ENCODE assay signal across 21 mouse cellular contexts in genomic region chr5:131803609-131804008, GRCm38 (mm10).
DNase-seq lines count a peak whose midpoint lies in the region; ATAC-seq and TF ChIP-seq lines count a peak whose summit lies in the region.
"Had no signal": no experiment of that assay in that cellular context is flagged by ENCODE, and none has a peak within 500 bp of the region (broad histone marks: within the 10 kb centered on the region; RNA-seq: fewer than 3 reads in every experiment).

No protein-coding gene starts in this region.

- peaks cover 45% of the 10 kb centered on the region for H3K4me1 ChIP-seq in forebrain, embryonic 16.5 days (replicated peaks; ENCODE audit: control insufficient read depth, insufficient read depth, low read length)
- peaks cover 32% of the 10 kb centered on the region for H3K4me1 ChIP-seq in forebrain, embryonic 12.5 days
- peaks cover 62% of the 10 kb centered on the region for H3K4me1 ChIP-seq in hindbrain, embryonic 13.5 days (replicated peaks)
- H3K4me1 ChIP-seq in hindbrain, postnatal 0 days (ENCODE audit: insufficient read depth, low read length), result peaks cover 14% of the 10 kb centered on the region; the same call in 1 of the 2 replicates
- no peaks in the 10 kb centered on the region; the same call in 1 of the 2 replicates for H3K4me1 ChIP-seq in lung, adult 2 months (ENCODE audit: control insufficient read depth, insufficient read depth, low read length)

- no peaks in the 10 kb centered on the region for H3K27me3 ChIP-seq in forebrain, embryonic 16.5 days (replicated peaks; ENCODE audit: control insufficient read depth, insufficient read depth, low read length)
- H3K27me3 ChIP-seq in forebrain, embryonic 12.5 days, result no peaks in the 10 kb centered on the region; the same call in 1 of the 2 replicates
- no peaks in the 10 kb centered on the region for H3K27me3 ChIP-seq in hindbrain, embryonic 13.5 days
- H3K27me3 ChIP-seq in hindbrain, postnatal 0 days (ENCODE audit: insufficient read depth, low read length), result no peaks in the 10 kb centered on the region
- H3K27me3 ChIP-seq: hindbrain, embryonic 12.5 days; limb, embryonic 15.5 days had no signal

- no peak for ATAC-seq in forebrain, embryonic 16.5 days
- no peak for ATAC-seq in forebrain, embryonic 12.5 days (ENCODE audit: low FRiP score)
- ATAC-seq in hindbrain, embryonic 13.5 days (ENCODE audit: low FRiP score), result no peak
- no peak for ATAC-seq in hindbrain, postnatal 0 days

- peak overlapping the region; percentile 51; the same call in 1 of the 2 replicates for H3K27ac ChIP-seq in forebrain, embryonic 16.5 days (ENCODE audit: low read length)
- no peak overlapping the region for H3K27ac ChIP-seq in forebrain, embryonic 12.5 days
- H3K27ac ChIP-seq in hindbrain, embryonic 13.5 days, result 0 out of 2 replicates have a peak overlapping the region, but pooled peaks have one; percentile 74
- no peak overlapping the region for H3K27ac ChIP-seq in hindbrain, postnatal 0 days
- H3K27ac ChIP-seq: kidney, postnatal 0 days; limb, embryonic 15.5 days; liver, embryonic 14.5 days; midbrain, embryonic 10.5 days had no signal

- no peak overlapping the region for H3K4me3 ChIP-seq in forebrain, embryonic 16.5 days (replicated peaks; ENCODE audit: low read length)
- H3K4me3 ChIP-seq in forebrain, embryonic 12.5 days (replicated peaks), result no peak overlapping the region
- no peak overlapping the region for H3K4me3 ChIP-seq in hindbrain, embryonic 13.5 days
- no peak overlapping the region for H3K4me3 ChIP-seq in hindbrain, postnatal 0 days (ENCODE audit: low read length)
- H3K4me3 ChIP-seq in lung, adult 2 months (replicated peaks; ENCODE audit: extremely low read depth, low read depth, low read length), result no peak overlapping the region
- H3K4me3 ChIP-seq: hindbrain, embryonic 12.5 days; limb, embryonic 15.5 days; midbrain, embryonic 10.5 days had no signal

- no peaks in the 10 kb centered on the region for H3K36me3 ChIP-seq in forebrain, embryonic 16.5 days (ENCODE audit: control insufficient read depth, insufficient read depth)
- H3K36me3 ChIP-seq in forebrain, embryonic 12.5 days (replicated peaks), result no peaks in the 10 kb centered on the region
- H3K36me3 ChIP-seq in hindbrain, embryonic 13.5 days, result no peaks in the 10 kb centered on the region
- H3K36me3 ChIP-seq in hindbrain, postnatal 0 days (ENCODE audit: insufficient read depth, low read length), result no peaks in the 10 kb centered on the region
- H3K36me3 ChIP-seq: hindbrain, embryonic 12.5 days; limb, embryonic 15.5 days; midbrain, embryonic 10.5 days had no signal

- H3K4me2 ChIP-seq in forebrain, embryonic 16.5 days (ENCODE audit: low read length), result no peak overlapping the region
- no peak overlapping the region for H3K4me2 ChIP-seq in forebrain, embryonic 12.5 days
- no peak overlapping the region for H3K4me2 ChIP-seq in hindbrain, embryonic 13.5 days
- H3K4me2 ChIP-seq in hindbrain, postnatal 0 days (ENCODE audit: low read depth, low read length), result no peak overlapping the region
- H3K4me2 ChIP-seq: hindbrain, embryonic 12.5 days; limb, embryonic 15.5 days had no signal

- no peak overlapping the region for H3K9ac ChIP-seq in forebrain, embryonic 16.5 days (replicated peaks; ENCODE audit: low read depth, low read length)
- H3K9ac ChIP-seq in forebrain, embryonic 12.5 days, result no peak overlapping the region
- H3K9ac ChIP-seq in hindbrain, embryonic 13.5 days, result no peak overlapping the region
- H3K9ac ChIP-seq in hindbrain, postnatal 0 days (replicated peaks; ENCODE audit: low read length), result no peak overlapping the region
- H3K9ac ChIP-seq: hindbrain, embryonic 12.5 days; limb, embryonic 15.5 days; liver, embryonic 14.5 days had no signal

- TF ChIP-seq CTCF in hindbrain, postnatal 0 days (IDR thresholded peaks at IDR 0.05; ENCODE audit: low read depth), result no peak
- no peak for TF ChIP-seq CTCF in lung, adult 2 months (IDR thresholded peaks at IDR 0.05; ENCODE audit: insufficient read depth, low read length)

- H3K9me3 ChIP-seq in forebrain, embryonic 16.5 days (ENCODE audit: control insufficient read depth, low read length), result no peaks in the 10 kb centered on the region
- H3K9me3 ChIP-seq in forebrain, embryonic 12.5 days, result no peaks in the 10 kb centered on the region
- H3K9me3 ChIP-seq in hindbrain, embryonic 13.5 days, result no peaks in the 10 kb centered on the region
- H3K9me3 ChIP-seq in hindbrain, postnatal 0 days (ENCODE audit: low read length), result no peaks in the 10 kb centered on the region
- H3K9me3 ChIP-seq: hindbrain, embryonic 12.5 days; limb, embryonic 15.5 days; midbrain, embryonic 10.5 days had no signal

- no peak for TF ChIP-seq POLR2A in lung, adult 2 months (IDR thresholded peaks at IDR 0.05; ENCODE audit: borderline replicate concordance, extremely low read depth, low read depth, low read length)

- WGBS in forebrain, embryonic 16.5 days, result 66% methylated on average over 10 of the region's 10 CpGs
- 83% methylated on average over 10 of the region's 10 CpGs for WGBS in forebrain, embryonic 12.5 days
- 57% methylated on average over 10 of the region's 10 CpGs for WGBS in hindbrain, embryonic 13.5 days
- WGBS in hindbrain, postnatal 0 days, result 65% methylated on average over 10 of the region's 10 CpGs
- WGBS in lung, adult 2 months, result 61% methylated on average over 10 of the region's 10 CpGs

- no peak for DNase-seq in hindbrain, postnatal 0 days (ENCODE audit: low spot score)
- DNase-seq in lung, postnatal 10 days, result peak; percentile 33
- no peak for DNase-seq in lung, adult 2 months
- DNase-seq in right cerebral cortex, postnatal 36 days (ENCODE audit: low spot score in 2 of 2), result no peak
- DNase-seq: adrenal gland, postnatal 25 days; cerebellum, adult 9-10 months; gastrocnemius, postnatal 14 days; heart, adult 18-20 months; heart, postnatal 14 days; kidney, adult 2 months; left cerebral cortex, postnatal 4 days; retina, postnatal 1 day; right cerebral cortex, postnatal 25 days had no signal

Comparison
In these comparisons a context has a peak if more than half of its experiments do, and no peak if none do; other contexts are left out.
1. H3K27ac ChIP-seq: peak in forebrain, embryonic 16.5 days (single experiment) and hindbrain, embryonic 13.5 days (single experiment); none in forebrain, embryonic 12.5 days (single experiment) and hindbrain, postnatal 0 days (single experiment).